Mouse (Mus musculus) CH12.LX (cell line): ENCODE measurements at regions not wholly inside any gene's neighbourhood (a gene's known extent, or its start where the extent isn't known, plus 50 kb on each side); places are given as distances from the start of the nearest gene placed in this dataset.
A peak's percentile ranks its signal among the peaks of the same experiment; 100 is the strongest.

Experiments used
- DNase-seq: peaks from one replicate; pipeline ENCODE4 v3.0.0-alpha.2; 2013; ENCODE audit errors: extremely low read depth
- H3K27ac ChIP-seq: 2 replicates; pipeline ENCODE4 v1.5.1; 2012; ENCODE audit warnings: low read depth, mild to moderate bottlenecking, control low read depth, moderate library complexity; ENCODE audit not compliant: insufficient read depth
- H3K27me3 ChIP-seq: replicated peaks from 2 replicates; pipeline ENCODE3; 2012; ENCODE audit warnings: inconsistent platforms
- H3K36me3 ChIP-seq, 2 experiments: replicated peaks in 1 of 2; 2 replicates each; pipeline versions ENCODE3 to v1.6.1; 2012; ENCODE audit warnings: inconsistent platforms in 1 of 2, low read length in 1 of 2, mild to moderate bottlenecking in 1 of 2, mixed read lengths in 1 of 2, moderate library complexity in 1 of 2; ENCODE audit not compliant: control insufficient read depth in 1 of 2, insufficient read depth in 1 of 2
- H3K4me1 ChIP-seq, 2 experiments: 2 replicates each; pipeline ENCODE4 v1.6.1; 2012; ENCODE audit warnings: inconsistent platforms in 1 of 2, moderate library complexity in 1 of 2; ENCODE audit not compliant: insufficient read depth in 2 of 2, control insufficient read depth in 1 of 2
- H3K4me2 ChIP-seq: 2 replicates; pipeline ENCODE4 v1.6.1; 2012; ENCODE audit warnings: low read depth, mild to moderate bottlenecking, control low read depth; ENCODE audit not compliant: poor library complexity, insufficient read depth, severe bottlenecking
- H3K4me3 ChIP-seq, 3 experiments: fragments of 150-350 bp in 1 of 3; sonication (generic) in 1 of 3; replicated peaks in 1 of 3; 2 replicates each; pipeline versions ENCODE3 to v1.5.1; 2011 to 2012; ENCODE audit warnings: low read depth in 2 of 3, low read length in 2 of 3, mild to moderate bottlenecking in 2 of 3, moderate library complexity in 2 of 3, control low read depth in 1 of 3, improper control_type of control experiment in 1 of 3, inconsistent platforms in 1 of 3, mixed read lengths in 1 of 3; ENCODE audit not compliant: poor library complexity in 1 of 3
- H3K79me2 ChIP-seq: replicated peaks from 2 replicates; pipeline ENCODE4 v1.6.1; 2012; ENCODE audit warnings: mild to moderate bottlenecking, moderate library complexity; ENCODE audit not compliant: control insufficient read depth, poor library complexity, insufficient read depth, severe bottlenecking; ENCODE audit errors: extremely low read depth
- H3K9ac ChIP-seq: 2 replicates; pipeline ENCODE4 v1.6.1; 2012; ENCODE audit warnings: low read depth, mild to moderate bottlenecking, control low read depth, moderate library complexity; ENCODE audit not compliant: insufficient read depth
- H3K9me3 ChIP-seq: replicated peaks from 2 replicates; pipeline ENCODE3; 2012; ENCODE audit warnings: low read length, inconsistent platforms, mixed read lengths
- CHD1 ChIP-seq: IDR thresholded peaks from 2 replicates; pipeline ENCODE4 v1.6.1; 2012; ENCODE audit warnings: low read depth, low read length, improper control_type of control experiment, inconsistent platforms
- CHD2 ChIP-seq: IDR thresholded peaks from 2 replicates; pipeline ENCODE4 v1.6.1; 2011; ENCODE audit warnings: low read length, improper control_type of control experiment
- ELF1 ChIP-seq: IDR thresholded peaks from 2 replicates; pipeline ENCODE4 v1.6.1; 2014; ENCODE audit warnings: low read depth, mild to moderate bottlenecking, inconsistent platforms, low read length, improper control_type of control experiment
- EP300 ChIP-seq: IDR thresholded peaks from 2 replicates; pipeline ENCODE4 v1.6.1; 2011; ENCODE audit warnings: low read length, improper control_type of control experiment
- HCFC1 ChIP-seq: IDR thresholded peaks from 2 replicates; pipeline ENCODE4 v1.6.1; 2012; ENCODE audit warnings: low read depth, mild to moderate bottlenecking, inconsistent platforms, low read length, improper control_type of control experiment
- IRF4 ChIP-seq: IDR thresholded peaks from 2 replicates; pipeline ENCODE4 v1.6.1; 2014; ENCODE audit warnings: low read depth, mild to moderate bottlenecking, inconsistent platforms, low read length, improper control_type of control experiment
- JUN ChIP-seq: IDR thresholded peaks from 2 replicates; pipeline ENCODE4 v1.6.1; 2011; ENCODE audit warnings: low read depth, mild to moderate bottlenecking, low read length, improper control_type of control experiment, moderate library complexity; ENCODE audit not compliant: insufficient read depth
- JUND ChIP-seq: conservative IDR thresholded peaks from 2 replicates; pipeline ENCODE4 v1.6.1; 2011; ENCODE audit warnings: low read depth, low read length, improper control_type of control experiment
- KAT2A ChIP-seq: IDR thresholded peaks from 2 replicates; pipeline ENCODE4 v1.6.1; 2012; ENCODE audit warnings: low read length, improper control_type of control experiment, inconsistent platforms; ENCODE audit not compliant: insufficient replicate concordance
- MAX ChIP-seq: IDR thresholded peaks from 2 replicates; pipeline ENCODE4 v1.6.1; 2011; ENCODE audit warnings: low read length, improper control_type of control experiment
- MAZ ChIP-seq: IDR thresholded peaks from 2 replicates; pipeline ENCODE4 v1.6.1; 2012; ENCODE audit warnings: low read depth, mild to moderate bottlenecking, inconsistent platforms, low read length, improper control_type of control experiment, moderate library complexity
- MXI1 ChIP-seq: IDR thresholded peaks from 2 replicates; pipeline ENCODE4 v1.6.1; 2011; ENCODE audit warnings: mild to moderate bottlenecking, low read depth, low read length, improper control_type of control experiment
- MYC ChIP-seq: IDR thresholded peaks from 2 replicates; pipeline ENCODE4 v1.6.1; 2011; ENCODE audit warnings: low read depth, mild to moderate bottlenecking, improper control_type of control experiment, low read length
- NELFE ChIP-seq: IDR thresholded peaks from 2 replicates; pipeline ENCODE4 v1.6.1; 2011; ENCODE audit warnings: low read depth, low read length, improper control_type of control experiment
- NRF1 ChIP-seq: IDR thresholded peaks from 2 replicates; pipeline ENCODE4 v1.6.1; 2014; ENCODE audit warnings: low read depth, mild to moderate bottlenecking, inconsistent platforms, low read length, improper control_type of control experiment, moderate library complexity
- RCOR1 ChIP-seq: conservative IDR thresholded peaks from 2 replicates; pipeline ENCODE4 v1.6.1; 2012; ENCODE audit warnings: low read depth, mild to moderate bottlenecking, inconsistent platforms, low read length, improper control_type of control experiment
- SIN3A ChIP-seq: IDR thresholded peaks from 2 replicates; pipeline ENCODE4 v1.6.1; 2012; ENCODE audit warnings: low read length, improper control_type of control experiment, inconsistent platforms
- SMC3 ChIP-seq: IDR thresholded peaks from 2 replicates; pipeline ENCODE4 v1.6.1; 2011; ENCODE audit warnings: low read depth, low read length, improper control_type of control experiment
- UBTF ChIP-seq: IDR thresholded peaks from 2 replicates; pipeline ENCODE4 v1.6.1; 2012; ENCODE audit warnings: low read depth, mild to moderate bottlenecking, inconsistent platforms, low read length, improper control_type of control experiment, moderate library complexity
- USF1 ChIP-seq: IDR thresholded peaks from 2 replicates; pipeline ENCODE4 v1.6.1; 2014; ENCODE audit warnings: low read depth, mild to moderate bottlenecking, inconsistent platforms, low read length, improper control_type of control experiment
- USF2 ChIP-seq: conservative IDR thresholded peaks from 2 replicates; pipeline ENCODE4 v1.6.1; 2011; ENCODE audit warnings: low read depth, low read length, improper control_type of control experiment
- ZKSCAN1 ChIP-seq: IDR thresholded peaks from 2 replicates; pipeline ENCODE4 v1.6.1; 2012; ENCODE audit warnings: low read depth, inconsistent platforms, low read length, improper control_type of control experiment, borderline replicate concordance
- ZNF384 ChIP-seq: IDR thresholded peaks from 2 replicates; pipeline ENCODE4 v1.6.1; 2012; ENCODE audit warnings: low read depth, low read length, improper control_type of control experiment, inconsistent platforms
- dilution Hi-C: fragments of 300-500 bp; cut with MboI; formaldehyde crosslinking; loops from 2 replicates; pipeline ENCODE4 v1.14.3; 2020; ENCODE audit warnings: low sequenced_read_pairs; ENCODE audit not compliant: extremely low pct_unique_long_range_greater_than_20kb, extremely low pct_ligation_motif_present
- in situ Hi-C: fragments of 300-500 bp; cut with MboI; formaldehyde crosslinking; loops from 3 replicates; pipeline ENCODE4 v1.14.3; 2019; ENCODE audit warnings: low sequenced_read_pairs, low pct_ligation_motif_present, low pct_unique_long_range_greater_than_20kb, mixed read lengths

DNA sequence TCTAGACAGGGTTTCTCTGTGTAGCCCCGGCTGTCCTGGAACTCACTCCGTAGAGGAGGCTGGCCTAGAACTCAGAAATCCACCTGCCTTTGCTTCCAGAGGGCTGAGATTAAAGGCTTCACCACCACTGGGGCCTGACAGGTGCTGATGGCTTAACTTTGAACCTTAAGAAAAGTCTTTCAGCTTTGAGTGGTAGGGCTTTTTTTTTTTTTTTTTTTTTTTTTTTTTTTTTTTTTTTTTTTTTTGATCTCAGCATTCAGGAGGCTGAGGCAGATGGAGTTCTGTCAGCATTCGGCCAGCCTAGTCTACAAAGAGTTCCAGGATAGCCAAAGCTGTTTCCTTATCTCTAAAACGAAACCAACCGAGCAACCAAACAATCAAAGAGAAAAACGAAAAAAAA, 266.5 kb downstream of the Ttll7 start:
- no peak for DNase-seq
- Histone ChIP-seq H3K4me2 (peak overlapping the region; percentile 39; the same call in 1 of the 2 replicates), H3K27ac (no peak overlapping the region), H3K27me3 (no peaks in the 10 kb centered on the region), H3K4me1 (no peaks in the 10 kb centered on the region), H3K79me2 (no peaks in the 10 kb centered on the region), H3K4me3 (no peak overlapping the region), H3K36me3 (no peaks in the 10 kb centered on the region), H3K9me3 (no peaks in the 10 kb centered on the region), H3K9ac (no peak overlapping the region)
- no peak for TF ChIP-seq MAZ
- peak; percentile 92 for TF ChIP-seq ZNF384
- dilution Hi-C loops (no loop called here), in situ Hi-C loops (no loop called here)

GRCm38 (mm10) chr3:147121826-147122225, 269.7 kb downstream of the Ttll7 start:
- Histone ChIP-seq H3K27ac (no peak overlapping the region), H3K79me2 (no peaks in the 10 kb centered on the region), H3K27me3 (no peaks in the 10 kb centered on the region), H3K9ac (no peak overlapping the region), H3K4me1 (no peaks in the 10 kb centered on the region), H3K4me3 (no peak overlapping the region), H3K9me3 (no peaks in the 10 kb centered on the region), H3K36me3 (no peaks in the 10 kb centered on the region), H3K4me2 (no peak overlapping the region)
- dilution Hi-C loops, result no loop called here
- TF ChIP-seq ZKSCAN1, result no peak
- no peak for TF ChIP-seq CHD1
- no peak for TF ChIP-seq SMC3
- TF ChIP-seq USF2, result no peak
- no peak for TF ChIP-seq USF1
- TF ChIP-seq MXI1, result no peak
- TF ChIP-seq SIN3A, result no peak
- no peak for TF ChIP-seq JUND
- no peak for TF ChIP-seq KAT2A
- no peak for TF ChIP-seq ZNF384
- in situ Hi-C loops, result no loop called here
- DNase-seq, result no peak

GRCm38 (mm10) chr3:147127740-147128139, 275.6 kb downstream of the Ttll7 start:
- Histone ChIP-seq H3K79me2 (no peaks in the 10 kb centered on the region), H3K36me3 (no peaks in the 10 kb centered on the region), H3K4me1 (no peaks in the 10 kb centered on the region; a peak in 1 of 4 replicates), H3K4me3 (no peak overlapping the region), H3K4me2 (no peak overlapping the region), H3K27me3 (no peaks in the 10 kb centered on the region), H3K9me3 (no peaks in the 10 kb centered on the region), H3K9ac (no peak overlapping the region), H3K27ac (no peak overlapping the region)
- dilution Hi-C loops, result no loop called here
- in situ Hi-C loops, result no loop called here
- TF ChIP-seq UBTF (no peak), JUN (no peak), CHD1 (no peak), CHD2 (no peak), NRF1 (no peak), KAT2A (no peak), IRF4 (no peak), HCFC1 (no peak), SMC3 (no peak), ELF1 (no peak), NELFE (no peak), MAX (no peak), RCOR1 (no peak), MAZ (no peak), MYC (no peak), ZKSCAN1 (no peak), EP300 (no peak), SIN3A (no peak)
- DNase-seq, result no peak
